Mouse (Mus musculus) intestine, embryonic 14.5 days (tissue): ENCODE data around the gene Cpm. TPM values are rescaled to one million over a fixed set of nuclear protein-coding genes. Genes with fewer than 3 reads are reported as not detected.

Source experiments
- ATAC-seq: fragments of 200-750 bp; cut with Nextera tagmentation; replicated peaks from 2 replicates; pipeline ENCODE4 v1.8.0; 2017; ENCODE audit warnings: low read depth, moderate number of reproducible peaks, moderate TSS enrichment, moderate library complexity; ENCODE audit not compliant: low FRiP score, low TSS enrichment
- DNase-seq: peaks from one replicate; pipeline ENCODE4 v3.0.0-alpha.2; 2018; ENCODE audit warnings: low spot score
- H3K27ac ChIP-seq: fragments of 300-500 bp; sonication (generic); 2 replicates; pipeline ENCODE4 v1.5.1; 2014; ENCODE audit warnings: low read depth, mild to moderate bottlenecking, control low read depth
- H3K27me3 ChIP-seq: fragments of 300-500 bp; sonication (generic); replicated peaks from 2 replicates; pipeline ENCODE4 v1.6.1; 2014; ENCODE audit warnings: low read length, control low read depth; ENCODE audit not compliant: control insufficient read depth, insufficient read depth
- H3K36me3 ChIP-seq: fragments of 300-500 bp; sonication (generic); 2 replicates; pipeline ENCODE4 v1.6.1; 2014; ENCODE audit warnings: low read length, control low read depth; ENCODE audit not compliant: control insufficient read depth, insufficient read depth
- H3K4me1 ChIP-seq: fragments of 300-500 bp; sonication (generic); replicated peaks from 2 replicates; pipeline ENCODE4 v1.6.1; 2014; ENCODE audit warnings: low read length, control low read depth, mixed read lengths; ENCODE audit not compliant: control insufficient read depth, insufficient read depth
- H3K4me2 ChIP-seq: fragments of 300-500 bp; sonication (generic); 2 replicates; pipeline ENCODE4 v1.6.1; 2014; ENCODE audit warnings: low read length
- H3K4me3 ChIP-seq: fragments of 300-500 bp; sonication (generic); 2 replicates; pipeline ENCODE4 v1.5.1; 2014; ENCODE audit warnings: low read depth, low read length, control low read depth, mixed read lengths
- H3K9ac ChIP-seq: fragments of 300-500 bp; sonication (generic); 2 replicates; pipeline ENCODE4 v1.6.1; 2014; ENCODE audit warnings: mild to moderate bottlenecking, low read length
- H3K9me3 ChIP-seq: fragments of 300-500 bp; sonication (generic); 2 replicates; pipeline ENCODE4 v1.6.1; 2016; ENCODE audit warnings: low read length, control low read depth; ENCODE audit not compliant: control insufficient read depth
- WGBS: fragments of 180-500 bp; shearing (Covaris S2); extraction: QIAGEN DNeasy Blood & Tissue Kit; methylation state at CpG from one replicate; pipeline ENCODE4 v1.1.7; 2014; 5-methylcytosine and 5-hydroxymethylcytosine counted together
- polyA plus RNA-seq: library from polyadenylated mRNA; unstranded; fragments of >200 nt; fragmentation: Nextera tagmentation; extraction: Ambion mirVana; gene quantifications from 2 replicates; pipeline ENCODE4 v1.2.1, GENCODE M21; 2014

Gene Cpm
- polyA plus RNA-seq, 1 experiment from 2014 or later: 66.6 TPM

- peaks cover 4% of the 10 kb centered on the region; the same call in 1 of the 2 replicates for H3K9me3 ChIP-seq
- H3K27me3 ChIP-seq: no peaks in the 10 kb centered on the region
- 90% methylated on average over 7 of the region's 7 CpGs for WGBS
- no peak overlapping the region for H3K4me3 ChIP-seq
- no peak overlapping the region for H3K27ac ChIP-seq
- no peaks in the 10 kb centered on the region for H3K4me1 ChIP-seq
- DNase-seq (no peak), ATAC-seq (no peak)
- no peak overlapping the region for H3K4me2 ChIP-seq
- no peak overlapping the region for H3K9ac ChIP-seq
- H3K36me3 ChIP-seq: no peaks in the 10 kb centered on the region
These were observed 20.1 kb upstream of the Cpm start for GRCm38 (mm10) chr10:117608988-117609809.

- Histone ChIP-seq H3K4me3 (no peak overlapping the region), H3K36me3 (no peaks in the 10 kb centered on the region), H3K9ac (no peak overlapping the region), H3K4me1 (no peaks in the 10 kb centered on the region), H3K27me3 (no peaks in the 10 kb centered on the region), H3K4me2 (no peak overlapping the region), H3K9me3 (peaks cover 4% of the 10 kb centered on the region; the same call in 1 of the 2 replicates), H3K27ac (no peak overlapping the region)
- 81% methylated on average over 6 of the region's 6 CpGs for WGBS
- no peak for DNase-seq
- no peak for ATAC-seq
These were observed 19.6 kb upstream of the Cpm start for GRCm38 (mm10) chr10:117609810-117610090.

GRCm38 (mm10) chr10:117610160-117610764 lies 19.0 kb upstream of the Cpm start:
- Histone ChIP-seq H3K27me3 (no peaks in the 10 kb centered on the region), H3K36me3 (no peaks in the 10 kb centered on the region), H3K9ac (no peak overlapping the region), H3K4me3 (no peak overlapping the region), H3K4me2 (no peak overlapping the region), H3K27ac (no peak overlapping the region), H3K9me3 (peaks cover 4% of the 10 kb centered on the region; the same call in 1 of the 2 replicates), H3K4me1 (no peaks in the 10 kb centered on the region)
- no peak for ATAC-seq
- WGBS: 80% methylated on average over 5 of the region's 5 CpGs
- no peak for DNase-seq

DNA sequence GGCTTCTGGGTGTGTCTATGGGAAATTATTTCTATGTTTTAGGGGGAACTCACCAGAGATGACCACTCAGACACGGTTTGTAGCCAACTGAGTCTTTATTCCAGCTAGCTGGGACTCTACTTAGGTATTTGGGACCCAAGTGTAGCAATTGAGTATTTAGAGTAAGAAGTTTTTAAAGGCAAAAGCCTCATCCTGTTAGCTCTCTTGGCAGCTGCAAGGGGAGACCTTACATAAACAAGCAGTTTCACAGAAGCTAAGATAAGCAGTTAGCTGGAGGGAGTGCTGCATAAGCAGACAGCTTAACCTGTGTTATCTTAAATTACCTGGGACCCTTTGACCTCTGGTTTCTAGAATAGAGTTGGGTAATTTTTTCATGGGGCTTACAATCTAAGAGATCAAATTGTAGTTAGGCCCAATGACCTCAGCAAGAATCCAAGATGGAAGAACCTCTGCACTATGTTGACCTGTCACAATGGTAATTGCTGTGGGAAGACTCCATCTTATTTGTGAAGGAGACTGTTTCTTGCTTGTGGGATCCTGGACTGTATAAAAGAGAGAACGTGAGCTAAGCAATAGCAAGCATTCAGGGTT lies 18.4 kb upstream of the Cpm start:
- WGBS: 88% methylated on average over 2 of the region's 2 CpGs
- H3K4me1 ChIP-seq: no peaks in the 10 kb centered on the region
- H3K27ac ChIP-seq: no peak overlapping the region
- ATAC-seq: no peak
- no peak for DNase-seq
- H3K9me3 ChIP-seq: peaks cover 4% of the 10 kb centered on the region; the same call in 1 of the 2 replicates
- no peaks in the 10 kb centered on the region for H3K27me3 ChIP-seq
- H3K36me3 ChIP-seq: no peaks in the 10 kb centered on the region
- no peak overlapping the region for H3K4me3 ChIP-seq
- no peak overlapping the region for H3K4me2 ChIP-seq
- no peak overlapping the region for H3K9ac ChIP-seq

DNA sequence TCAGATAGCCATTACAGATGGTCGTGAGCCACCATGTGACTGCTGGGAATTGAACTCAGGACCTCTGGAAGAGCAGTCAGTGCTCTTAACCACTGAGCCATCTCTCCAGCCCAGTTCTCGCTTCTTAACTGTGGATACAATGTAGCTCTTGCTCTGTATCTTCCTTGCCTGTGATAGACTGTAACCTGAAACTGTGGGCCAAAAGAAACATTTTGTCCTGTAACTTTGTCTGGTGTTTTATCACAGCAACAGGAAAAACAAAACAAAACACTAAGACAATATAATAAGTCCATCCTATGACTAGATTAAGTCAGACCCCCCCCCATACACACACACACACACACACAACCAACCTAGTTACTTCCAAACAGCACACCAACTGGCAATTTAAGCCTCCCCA lies 17.8 kb upstream of the Cpm start:
- no peak overlapping the region for H3K4me3 ChIP-seq
- H3K4me2 ChIP-seq: no peak overlapping the region
- no peaks in the 10 kb centered on the region for H3K36me3 ChIP-seq
- no peak overlapping the region for H3K9ac ChIP-seq
- WGBS: 89% methylated on average over 2 of the region's 2 CpGs
- peaks cover 4% of the 10 kb centered on the region; the same call in 1 of the 2 replicates for H3K9me3 ChIP-seq
- DNase-seq (no peak), ATAC-seq (no peak)
- H3K27me3 ChIP-seq: no peaks in the 10 kb centered on the region
- no peaks in the 10 kb centered on the region for H3K4me1 ChIP-seq
- no peak overlapping the region for H3K27ac ChIP-seq

DNA sequence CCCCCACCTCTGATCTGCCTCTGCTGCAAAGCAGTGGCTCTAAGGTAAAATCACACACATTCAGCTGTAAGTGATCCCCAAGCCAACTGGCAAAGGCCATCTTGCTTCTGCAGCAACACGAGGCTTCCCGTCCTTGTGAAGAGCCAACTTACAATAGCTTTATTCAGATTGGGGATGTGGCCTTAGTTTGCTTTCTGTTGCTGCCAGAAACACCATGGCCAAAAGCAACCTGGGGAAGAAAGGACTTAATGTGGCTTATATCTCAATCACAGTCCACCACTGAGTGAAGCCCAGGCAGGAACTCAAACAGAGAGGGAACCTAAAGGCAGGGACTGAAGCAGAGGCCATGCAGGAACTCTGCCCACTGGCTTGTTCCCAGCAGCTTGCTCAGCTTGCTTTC lies 17.3 kb upstream of the Cpm start:
- no peak for ATAC-seq

DNA sequence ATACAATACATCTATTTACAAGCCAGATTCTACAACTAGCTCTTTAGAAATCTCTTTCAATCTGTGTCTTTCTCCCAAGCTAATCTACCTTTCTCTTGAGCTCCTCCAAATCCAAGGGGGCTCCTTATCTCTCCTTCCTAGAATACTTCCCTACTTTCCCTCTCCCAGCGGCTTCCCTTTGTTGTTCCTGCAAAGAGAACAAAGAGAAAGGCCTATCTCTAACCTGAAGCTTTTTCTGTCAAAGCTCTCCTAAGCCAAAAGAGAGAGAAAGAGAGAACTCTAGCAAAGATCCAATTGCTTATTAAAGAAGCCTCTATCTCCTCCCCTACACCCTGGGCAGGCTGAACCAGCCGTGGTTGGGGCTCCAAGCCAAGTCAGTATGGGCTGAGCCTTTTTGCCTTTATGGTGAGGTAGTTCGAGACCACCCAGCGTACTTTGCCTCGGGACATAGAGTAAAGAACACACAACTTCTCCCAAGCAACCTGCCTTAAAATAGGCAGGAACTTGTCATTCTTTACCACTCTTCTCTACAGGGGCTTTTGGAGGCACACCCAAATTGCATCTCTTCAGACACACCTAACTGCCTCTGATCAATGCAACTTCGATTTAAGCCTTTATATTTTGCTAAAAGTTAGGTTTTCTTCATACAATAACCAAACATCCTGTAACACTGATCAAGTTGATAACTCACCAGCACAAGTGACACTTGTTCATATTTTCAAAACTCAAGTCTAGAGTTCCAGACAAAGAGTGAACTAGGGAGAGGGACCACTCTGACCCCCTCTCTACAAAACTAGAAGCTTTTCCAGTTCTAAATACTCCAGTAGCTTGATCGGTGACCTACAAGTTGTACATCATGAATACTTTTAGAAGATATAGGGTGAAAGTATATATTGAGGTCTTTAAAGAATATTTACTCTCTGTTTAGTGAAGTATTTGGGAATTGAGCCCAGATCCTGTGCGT lies 16.4 kb upstream of the Cpm start:
- Histone ChIP-seq H3K36me3 (no peaks in the 10 kb centered on the region), H3K9ac (no peak overlapping the region), H3K4me1 (no peaks in the 10 kb centered on the region), H3K4me3 (no peak overlapping the region), H3K9me3 (peaks cover 4% of the 10 kb centered on the region; the same call in 1 of the 2 replicates), H3K27me3 (no peaks in the 10 kb centered on the region), H3K27ac (no peak overlapping the region), H3K4me2 (no peak overlapping the region)
- WGBS: 81% methylated on average over 8 of the region's 8 CpGs
- DNase-seq (no peak), ATAC-seq (no peak)

More for the DNA sequence above, 17.3 kb upstream of the Cpm start:
- 82% methylated on average over 2 of the region's 2 CpGs for WGBS
- Histone ChIP-seq H3K9me3 (peaks cover 4% of the 10 kb centered on the region; the same call in 1 of the 2 replicates), H3K36me3 (no peaks in the 10 kb centered on the region), H3K27me3 (no peaks in the 10 kb centered on the region), H3K9ac (no peak overlapping the region), H3K4me2 (no peak overlapping the region), H3K4me3 (no peak overlapping the region), H3K4me1 (no peaks in the 10 kb centered on the region), H3K27ac (no peak overlapping the region)
- DNase-seq: no peak

DNA sequence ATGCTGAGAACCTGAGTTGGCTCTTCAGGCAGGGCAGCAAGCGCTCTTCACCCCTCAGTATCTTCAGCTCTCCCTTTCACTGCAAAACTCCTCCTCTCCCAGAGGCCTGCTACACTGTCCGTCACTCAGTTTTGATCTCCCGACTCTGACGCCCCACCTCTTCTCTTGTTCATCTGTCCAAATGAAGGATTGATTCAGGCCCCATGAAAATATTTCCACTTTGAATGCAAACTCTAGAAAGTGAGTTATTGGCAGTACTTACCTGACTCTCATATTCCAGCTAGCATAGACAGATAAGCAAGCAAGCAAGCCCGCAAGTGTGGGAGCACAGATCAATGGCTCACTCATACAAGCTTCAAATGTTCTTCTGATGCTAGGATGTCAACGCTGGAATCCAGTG lies 15.3 kb upstream of the Cpm start:
- Histone ChIP-seq H3K4me2 (no peak overlapping the region), H3K27me3 (no peaks in the 10 kb centered on the region), H3K36me3 (no peaks in the 10 kb centered on the region), H3K9me3 (peaks cover 4% of the 10 kb centered on the region; the same call in 1 of the 2 replicates), H3K4me1 (no peaks in the 10 kb centered on the region), H3K4me3 (no peak overlapping the region), H3K9ac (no peak overlapping the region), H3K27ac (no peak overlapping the region)
- no peak for DNase-seq
- WGBS: 62% methylated on average over 6 of the region's 6 CpGs
- no peak for ATAC-seq
